Mouse (Mus musculus): ENCODE data around the gene Adam1b. TPM values are rescaled to one million over a fixed set of nuclear protein-coding genes. Genes with fewer than 3 reads are reported as not detected.

Gene Adam1b
- polyA plus RNA-seq, 1 experiment = not detected

- TF ChIP-seq CTCF (IDR thresholded peaks at IDR 0.05; ENCODE audit: insufficient read depth, low read depth, low read length) = no peak
- Histone ChIP-seq H3K27ac (ENCODE audit: insufficient read depth, low read depth, low read length) (no peak overlapping the region), H3K4me3 (ENCODE audit: insufficient read depth, low read depth, low read length) (no peak overlapping the region), H3K4me1 (ENCODE audit: control insufficient read depth, insufficient read depth, low read length) (peaks cover 11% of the 10 kb centered on the region)
- WGBS = 89% methylated on average over 13 of the region's 13 CpGs
Observed at GRCm38 (mm10) chr5:121453743-121454502, 49.3 kb downstream of the Adam1b start.

- H3K4me3 ChIP-seq (ENCODE audit: insufficient read depth, low read depth, low read length) = peak overlapping the region; percentile 67
- peaks cover 11% of the 10 kb centered on the region for H3K4me1 ChIP-seq (ENCODE audit: control insufficient read depth, insufficient read depth, low read length)
- peak overlapping the region; percentile 92 for H3K27ac ChIP-seq (ENCODE audit: insufficient read depth, low read depth, low read length)
- TF ChIP-seq POLR2A (IDR thresholded peaks at IDR 0.05; ENCODE audit: insufficient read depth, low read depth, low read length) (no peak), CTCF (IDR thresholded peaks at IDR 0.05; ENCODE audit: insufficient read depth, low read depth, low read length) (no peak)
- 3% methylated on average over 9 of the region's 9 CpGs for WGBS
Observed at GRCm38 (mm10) chr5:121452906-121453305, 50.3 kb downstream of the Adam1b start.

- peak; percentile 18; the same call in 1 of the 2 replicates for TF ChIP-seq CTCF (IDR thresholded peaks at IDR 0.05; ENCODE audit: insufficient read depth, low read depth, low read length)
- TF ChIP-seq POLR2A (IDR thresholded peaks at IDR 0.05; ENCODE audit: insufficient read depth, low read depth, low read length) = peak; percentile 95
- Histone ChIP-seq H3K4me1 (ENCODE audit: control insufficient read depth, insufficient read depth, low read length) (peaks cover 11% of the 10 kb centered on the region), H3K27ac (ENCODE audit: insufficient read depth, low read depth, low read length) (peak within 1 kb of the TSS; percentile 92), H3K4me3 (ENCODE audit: insufficient read depth, low read depth, low read length) (peak within 1 kb of the TSS; percentile 67)
- WGBS = under 1% methylated on average over 96 of the region's 97 CpGs
Observed at GRCm38 (mm10) chr5:121452026-121452869, 51.0 kb downstream of the Adam1b start, which contains the start of gene Erp29. TSS of gene Erp29 (minus strand) at chr5:121452506.

GRCm38 (mm10) chr5:121451644-121452025 lies 51.6 kb downstream of the Adam1b start, which contains the start of gene Tmem116:
TSS of gene Tmem116 (plus strand) at chr5:121451893.
- peaks cover 11% of the 10 kb centered on the region for H3K4me1 ChIP-seq (ENCODE audit: control insufficient read depth, insufficient read depth, low read length)
- TF ChIP-seq POLR2A (IDR thresholded peaks at IDR 0.05; ENCODE audit: insufficient read depth, low read depth, low read length) = no peak
- TF ChIP-seq CTCF (IDR thresholded peaks at IDR 0.05; ENCODE audit: insufficient read depth, low read depth, low read length) = no peak
- under 1% methylated on average over 17 of the region's 17 CpGs for WGBS
- H3K4me3 ChIP-seq (ENCODE audit: insufficient read depth, low read depth, low read length) = peak within 1 kb of the TSS; percentile 67
- H3K27ac ChIP-seq (ENCODE audit: insufficient read depth, low read depth, low read length) = peak within 1 kb of the TSS; percentile 92

GRCm38 (mm10) chr5:121451203-121451602 lies 52.0 kb downstream of the Adam1b start:
- Histone ChIP-seq H3K4me3 (ENCODE audit: insufficient read depth, low read depth, low read length) (peak overlapping the region; percentile 63), H3K27ac (ENCODE audit: insufficient read depth, low read depth, low read length) (no peak overlapping the region), H3K4me1 (ENCODE audit: control insufficient read depth, insufficient read depth, low read length) (peaks cover 11% of the 10 kb centered on the region)
- TF ChIP-seq CTCF (IDR thresholded peaks at IDR 0.05; ENCODE audit: insufficient read depth, low read depth, low read length) (no peak), POLR2A (IDR thresholded peaks at IDR 0.05; ENCODE audit: insufficient read depth, low read depth, low read length) (no peak)
- 4% methylated on average over 8 of the region's 8 CpGs for WGBS

- Histone ChIP-seq H3K4me3 (ENCODE audit: insufficient read depth, low read depth, low read length) (no peak overlapping the region), H3K4me1 (ENCODE audit: control insufficient read depth, insufficient read depth, low read length) (peaks cover 11% of the 10 kb centered on the region), H3K27ac (ENCODE audit: insufficient read depth, low read depth, low read length) (no peak overlapping the region)
- no peak for TF ChIP-seq CTCF (IDR thresholded peaks at IDR 0.05; ENCODE audit: insufficient read depth, low read depth, low read length)
- no peak for TF ChIP-seq POLR2A (IDR thresholded peaks at IDR 0.05; ENCODE audit: insufficient read depth, low read depth, low read length)
- 72% methylated on average over 9 of the region's 9 CpGs for WGBS
Observed at GRCm38 (mm10) chr5:121450476-121450875, 52.8 kb downstream of the Adam1b start.

Other genes starting within 250 kb of the Adam1b start
- gene Trafd1, start 117.8 kb downstream of the Adam1b start, polyA plus RNA-seq (2012; ENCODE audit: insufficient read depth, insufficient read length, low replicate concordance, missing spikeins) = not detected in 2 replicates
- not detected in 2 replicates for gene Naa25, start 105.5 kb downstream of the Adam1b start, polyA plus RNA-seq (2012; ENCODE audit: insufficient read depth, insufficient read length, low replicate concordance, missing spikeins)
- not detected in 2 replicates for gene Tmem116, start 51.5 kb downstream of the Adam1b start, polyA plus RNA-seq (2012; ENCODE audit: insufficient read depth, insufficient read length, low replicate concordance, missing spikeins)
- gene Erp29, start 50.9 kb downstream of the Adam1b start, polyA plus RNA-seq (2012; ENCODE audit: insufficient read depth, insufficient read length, low replicate concordance, missing spikeins) = 277 TPM in 1 of 2 replicates, not detected in the other
- not detected in 2 replicates for gene Adam1a, start 42.0 kb upstream of the Adam1b start, polyA plus RNA-seq (2012; ENCODE audit: insufficient read depth, insufficient read length, low replicate concordance, missing spikeins)
- gene Gm42878, start 42.0 kb upstream of the Adam1b start, polyA plus RNA-seq (2012; ENCODE audit: insufficient read depth, insufficient read length, low replicate concordance, missing spikeins) = not detected in 2 replicates
- gene Mapkapk5, start 42.5 kb upstream of the Adam1b start, polyA plus RNA-seq (2012; ENCODE audit: insufficient read depth, insufficient read length, low replicate concordance, missing spikeins) = 681 TPM in 1 of 2 replicates, not detected in the other
- gene Aldh2, start 90.4 kb upstream of the Adam1b start, polyA plus RNA-seq (2012; ENCODE audit: insufficient read depth, insufficient read length, low replicate concordance, missing spikeins) = not detected in 2 replicates
- gene Acad12, start 115.5 kb upstream of the Adam1b start, polyA plus RNA-seq (2012; ENCODE audit: insufficient read depth, insufficient read length, low replicate concordance, missing spikeins) = not detected in 2 replicates
- gene Acad10, start 157.1 kb upstream of the Adam1b start, polyA plus RNA-seq (2012; ENCODE audit: insufficient read depth, insufficient read length, low replicate concordance, missing spikeins) = not detected in 2 replicates
- gene Brap, start 157.1 kb upstream of the Adam1b start, polyA plus RNA-seq (2012; ENCODE audit: insufficient read depth, insufficient read length, low replicate concordance, missing spikeins) = not detected in 2 replicates
- gene Atxn2, start 207.9 kb upstream of the Adam1b start, polyA plus RNA-seq (2012; ENCODE audit: insufficient read depth, insufficient read length, low replicate concordance, missing spikeins) = not detected in 2 replicates